Mouse (Mus musculus): ENCODE results near the gene Mitf. TPM values are rescaled to one million over a fixed set of nuclear protein-coding genes. Genes with fewer than 3 reads are reported as not detected.

Mitf gene
- polyA plus RNA-seq, 1 experiment from 2014 or later = 24.4 TPM

DNA sequence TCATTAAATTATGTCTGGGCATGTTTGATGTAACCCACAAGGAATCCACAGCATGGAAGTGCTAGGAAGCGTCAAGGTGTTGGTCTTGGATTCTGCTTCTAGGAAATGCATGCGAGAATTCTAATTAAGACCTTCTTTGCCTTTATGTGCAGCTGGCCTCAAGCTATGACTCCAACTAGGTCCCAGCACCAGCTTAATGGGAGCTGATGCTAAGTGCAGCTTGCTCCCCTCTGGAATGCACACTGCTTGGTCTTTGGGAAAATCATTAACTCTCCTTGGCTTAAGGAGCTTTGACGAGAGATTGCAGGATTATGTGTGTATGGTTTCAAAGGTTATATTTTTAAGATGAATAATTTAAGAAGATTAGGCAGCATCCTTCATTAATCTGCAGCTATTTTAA, 81.7 kb downstream of the Mitf start:
- Histone ChIP-seq H3K4me2 (no peak overlapping the region), H3K9me3 (replicated peaks; ENCODE audit: control insufficient read depth, low read length) (no peaks in the 10 kb centered on the region), H3K36me3 (ENCODE audit: control insufficient read depth, insufficient read depth, low read length) (no peaks in the 10 kb centered on the region), H3K4me3 (ENCODE audit: low read depth, low read length) (no peak overlapping the region), H3K27ac (ENCODE audit: low read depth, low read length) (no peak overlapping the region), H3K4me1 (ENCODE audit: control insufficient read depth, insufficient read depth, low read length) (peaks cover 13% of the 10 kb centered on the region), H3K9ac (ENCODE audit: low read depth, low read length) (no peak overlapping the region), H3K27me3 (ENCODE audit: control insufficient read depth, insufficient read depth, low read length) (no peaks in the 10 kb centered on the region)
- 81% methylated on average over 3 of the region's 3 CpGs for WGBS (ENCODE audit: insufficient replicate concordance)
- ATAC-seq (replicated peaks; ENCODE audit: insufficient number of reproducible peaks, low FRiP score, low TSS enrichment) = no peak

DNA sequence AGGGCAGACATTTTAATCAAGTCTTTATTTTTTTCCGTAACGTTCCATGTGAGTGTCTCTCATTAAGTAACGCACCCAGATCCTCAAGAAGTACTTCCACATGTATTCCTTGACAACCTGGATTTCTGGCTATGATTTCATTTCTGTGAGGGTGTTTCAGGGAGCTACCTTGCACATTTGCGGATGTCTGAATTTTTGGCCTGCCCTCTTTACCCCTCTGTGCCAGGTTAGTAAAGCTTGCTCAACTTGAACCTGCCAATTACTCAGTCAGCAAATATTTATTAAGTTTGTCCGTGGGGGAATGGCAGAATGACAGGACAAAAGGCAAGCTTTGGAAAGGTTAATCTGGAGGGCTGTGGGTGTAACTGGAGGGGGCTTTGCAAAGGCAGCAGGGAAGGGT, 86.7 kb downstream of the Mitf start:
- no peak for ATAC-seq (replicated peaks; ENCODE audit: insufficient number of reproducible peaks, low FRiP score, low TSS enrichment)
- H3K27ac ChIP-seq (ENCODE audit: low read depth, low read length) = no peak overlapping the region
- H3K4me3 ChIP-seq (ENCODE audit: low read depth, low read length) = no peak overlapping the region
- 80% methylated on average over 5 of the region's 5 CpGs for WGBS (ENCODE audit: insufficient replicate concordance)
- H3K4me1 ChIP-seq (ENCODE audit: control insufficient read depth, insufficient read depth, low read length) = peaks cover 5% of the 10 kb centered on the region; the same call in 1 of the 2 replicates
- H3K4me2 ChIP-seq = no peak overlapping the region
- no peak overlapping the region for H3K9ac ChIP-seq (ENCODE audit: low read depth, low read length)
- H3K36me3 ChIP-seq (ENCODE audit: control insufficient read depth, insufficient read depth, low read length) = no peaks in the 10 kb centered on the region
- no peaks in the 10 kb centered on the region for H3K9me3 ChIP-seq (replicated peaks; ENCODE audit: control insufficient read depth, low read length)
- no peaks in the 10 kb centered on the region for H3K27me3 ChIP-seq (ENCODE audit: control insufficient read depth, insufficient read depth, low read length)

- Histone ChIP-seq H3K27me3 (ENCODE audit: control insufficient read depth, insufficient read depth, low read length) (no peaks in the 10 kb centered on the region), H3K9ac (ENCODE audit: low read depth, low read length) (no peak overlapping the region), H3K9me3 (replicated peaks; ENCODE audit: control insufficient read depth, low read length) (no peaks in the 10 kb centered on the region), H3K4me3 (ENCODE audit: low read depth, low read length) (no peak overlapping the region), H3K4me2 (no peak overlapping the region), H3K4me1 (ENCODE audit: control insufficient read depth, insufficient read depth, low read length) (peaks cover 2% of the 10 kb centered on the region; the same call in 1 of the 2 replicates), H3K27ac (ENCODE audit: low read depth, low read length) (no peak overlapping the region), H3K36me3 (ENCODE audit: control insufficient read depth, insufficient read depth, low read length) (no peaks in the 10 kb centered on the region)
- no peak for ATAC-seq (replicated peaks; ENCODE audit: insufficient number of reproducible peaks, low FRiP score, low TSS enrichment)
- WGBS (ENCODE audit: insufficient replicate concordance) = 83% methylated on average over 6 of the region's 6 CpGs
Observed at GRCm38 (mm10) chr6:97897191-97897590, 90.3 kb downstream of the Mitf start.

GRCm38 (mm10) chr6:97898085-97898484, 91.2 kb downstream of the Mitf start:
- no peaks in the 10 kb centered on the region; the same call in 1 of the 2 replicates for H3K4me1 ChIP-seq (ENCODE audit: control insufficient read depth, insufficient read depth, low read length)
- WGBS (ENCODE audit: insufficient replicate concordance) = 82% methylated on average over 5 of the region's 5 CpGs

GRCm38 (mm10) chr6:97901561-97901960, 94.7 kb downstream of the Mitf start:
- WGBS (ENCODE audit: insufficient replicate concordance) = 82% methylated on average over 5 of the region's 5 CpGs
- H3K4me2 ChIP-seq = no peak overlapping the region
- no peaks in the 10 kb centered on the region for H3K9me3 ChIP-seq (replicated peaks; ENCODE audit: control insufficient read depth, low read length)
- no peaks in the 10 kb centered on the region for H3K27me3 ChIP-seq (ENCODE audit: control insufficient read depth, insufficient read depth, low read length)
- no peak overlapping the region for H3K4me3 ChIP-seq (ENCODE audit: low read depth, low read length)
- H3K4me1 ChIP-seq (ENCODE audit: control insufficient read depth, insufficient read depth, low read length) = no peaks in the 10 kb centered on the region
- no peak overlapping the region for H3K27ac ChIP-seq (ENCODE audit: low read depth, low read length)
- no peak overlapping the region for H3K9ac ChIP-seq (ENCODE audit: low read depth, low read length)
- no peaks in the 10 kb centered on the region for H3K36me3 ChIP-seq (ENCODE audit: control insufficient read depth, insufficient read depth, low read length)
- ATAC-seq (replicated peaks; ENCODE audit: insufficient number of reproducible peaks, low FRiP score, low TSS enrichment) = no peak

More at GRCm38 (mm10) chr6:97898085-97898484, 91.2 kb downstream of the Mitf start:
- H3K9me3 ChIP-seq (replicated peaks; ENCODE audit: control insufficient read depth, low read length) = no peaks in the 10 kb centered on the region
- H3K36me3 ChIP-seq (ENCODE audit: control insufficient read depth, insufficient read depth, low read length) = no peaks in the 10 kb centered on the region
- H3K27ac ChIP-seq (ENCODE audit: low read depth, low read length) = no peak overlapping the region
- no peak overlapping the region for H3K4me3 ChIP-seq (ENCODE audit: low read depth, low read length)
- no peak overlapping the region for H3K9ac ChIP-seq (ENCODE audit: low read depth, low read length)
- no peak for ATAC-seq (replicated peaks; ENCODE audit: insufficient number of reproducible peaks, low FRiP score, low TSS enrichment)
- H3K27me3 ChIP-seq (ENCODE audit: control insufficient read depth, insufficient read depth, low read length) = no peaks in the 10 kb centered on the region
- no peak overlapping the region for H3K4me2 ChIP-seq

- WGBS (ENCODE audit: insufficient replicate concordance) = 85% methylated on average over 1 of the region's 1 CpGs
- no peaks in the 10 kb centered on the region for H3K36me3 ChIP-seq (ENCODE audit: control insufficient read depth, insufficient read depth, low read length)
- no peak overlapping the region for H3K9ac ChIP-seq (ENCODE audit: low read depth, low read length)
- ATAC-seq (replicated peaks; ENCODE audit: insufficient number of reproducible peaks, low FRiP score, low TSS enrichment) = no peak
- no peaks in the 10 kb centered on the region for H3K4me1 ChIP-seq (ENCODE audit: control insufficient read depth, insufficient read depth, low read length)
- no peak overlapping the region for H3K4me2 ChIP-seq
- H3K4me3 ChIP-seq (ENCODE audit: low read depth, low read length) = no peak overlapping the region
- no peaks in the 10 kb centered on the region for H3K9me3 ChIP-seq (replicated peaks; ENCODE audit: control insufficient read depth, low read length)
- H3K27me3 ChIP-seq (ENCODE audit: control insufficient read depth, insufficient read depth, low read length) = no peaks in the 10 kb centered on the region
- H3K27ac ChIP-seq (ENCODE audit: low read depth, low read length) = no peak overlapping the region
Observed at GRCm38 (mm10) chr6:97902205-97902604, 95.4 kb downstream of the Mitf start.

- no peaks in the 10 kb centered on the region for H3K36me3 ChIP-seq (ENCODE audit: control insufficient read depth, insufficient read depth, low read length)
- no peaks in the 10 kb centered on the region for H3K9me3 ChIP-seq (replicated peaks; ENCODE audit: control insufficient read depth, low read length)
- H3K4me2 ChIP-seq = no peak overlapping the region
- no peak overlapping the region for H3K9ac ChIP-seq (ENCODE audit: low read depth, low read length)
- H3K27me3 ChIP-seq (ENCODE audit: control insufficient read depth, insufficient read depth, low read length) = no peaks in the 10 kb centered on the region
- H3K27ac ChIP-seq (ENCODE audit: low read depth, low read length) = no peak overlapping the region
- no peak for ATAC-seq (replicated peaks; ENCODE audit: insufficient number of reproducible peaks, low FRiP score, low TSS enrichment)
- peaks cover 28% of the 10 kb centered on the region for H3K4me1 ChIP-seq (ENCODE audit: control insufficient read depth, insufficient read depth, low read length)
- WGBS (ENCODE audit: insufficient replicate concordance) = 89% methylated on average over 8 of the region's 8 CpGs
- no peak overlapping the region for H3K4me3 ChIP-seq (ENCODE audit: low read depth, low read length)
Observed at GRCm38 (mm10) chr6:97914768-97915167, 107.9 kb downstream of the Mitf start.

- H3K27ac ChIP-seq (ENCODE audit: low read depth, low read length) = peak overlapping the region; percentile 36; the same call in 1 of the 2 replicates
- H3K9ac ChIP-seq (ENCODE audit: low read depth, low read length) = no peak overlapping the region
- no peaks in the 10 kb centered on the region for H3K36me3 ChIP-seq (ENCODE audit: control insufficient read depth, insufficient read depth, low read length)
- H3K27me3 ChIP-seq (ENCODE audit: control insufficient read depth, insufficient read depth, low read length) = no peaks in the 10 kb centered on the region
- no peak for ATAC-seq (replicated peaks; ENCODE audit: insufficient number of reproducible peaks, low FRiP score, low TSS enrichment)
- H3K4me2 ChIP-seq = no peak overlapping the region
- no peaks in the 10 kb centered on the region for H3K9me3 ChIP-seq (replicated peaks; ENCODE audit: control insufficient read depth, low read length)
- WGBS (ENCODE audit: insufficient replicate concordance) = 59% methylated on average over 7 of the region's 7 CpGs
- peaks cover 35% of the 10 kb centered on the region for H3K4me1 ChIP-seq (ENCODE audit: control insufficient read depth, insufficient read depth, low read length)
- H3K4me3 ChIP-seq (ENCODE audit: low read depth, low read length) = no peak overlapping the region
Observed at GRCm38 (mm10) chr6:97916386-97916903, 109.6 kb downstream of the Mitf start.

- Histone ChIP-seq H3K9ac (ENCODE audit: low read depth, low read length) (no peak overlapping the region), H3K4me2 (peak overlapping the region; percentile 35), H3K27ac (ENCODE audit: low read depth, low read length) (peak overlapping the region; percentile 96), H3K9me3 (replicated peaks; ENCODE audit: control insufficient read depth, low read length) (no peaks in the 10 kb centered on the region), H3K4me3 (ENCODE audit: low read depth, low read length) (no peak overlapping the region), H3K36me3 (ENCODE audit: control insufficient read depth, insufficient read depth, low read length) (no peaks in the 10 kb centered on the region), H3K27me3 (ENCODE audit: control insufficient read depth, insufficient read depth, low read length) (no peaks in the 10 kb centered on the region), H3K4me1 (ENCODE audit: control insufficient read depth, insufficient read depth, low read length) (peaks cover 45% of the 10 kb centered on the region)
- WGBS (ENCODE audit: insufficient replicate concordance) = 8% methylated on average over 4 of the region's 4 CpGs
- peak; percentile 72 for ATAC-seq (replicated peaks; ENCODE audit: insufficient number of reproducible peaks, low FRiP score, low TSS enrichment)
Observed at GRCm38 (mm10) chr6:97918051-97918450, 111.2 kb downstream of the Mitf start.

Measured in heart, embryonic 11.5 days (tissue).